Mouse (Mus musculus) ES-Bruce4 (cell line): Measurements from ENCODE around the gene Rgs12. TPM values are rescaled to one million over a fixed set of nuclear protein-coding genes. Genes with fewer than 3 reads are reported as not detected.

Source experiments
- H3K27ac ChIP-seq: 2 replicates; pipeline ENCODE4 v1.5.1; 2012; ENCODE audit warnings: low read length, inconsistent platforms; ENCODE audit not compliant: insufficient read depth
- H3K27me3 ChIP-seq: 2 replicates; pipeline ENCODE4 v1.6.1; 2012; ENCODE audit warnings: mild to moderate bottlenecking, low read length, inconsistent platforms; ENCODE audit not compliant: control insufficient read depth, poor library complexity, insufficient read depth, severe bottlenecking
- H3K36me3 ChIP-seq: 2 replicates; pipeline ENCODE4 v1.6.1; 2012; ENCODE audit warnings: inconsistent platforms, mild to moderate bottlenecking, low read length, moderate library complexity; ENCODE audit not compliant: control insufficient read depth, poor library complexity, insufficient read depth, severe bottlenecking
- H3K4me1 ChIP-seq: one replicate; pipeline ENCODE4 v1.8.1; 2011; ENCODE audit warnings: low read length; ENCODE audit not compliant: control insufficient read depth, insufficient read depth
- H3K4me3 ChIP-seq: 2 replicates; pipeline ENCODE4 v1.5.1; 2011; ENCODE audit warnings: low read depth, mild to moderate bottlenecking, low read length
- H3K9ac ChIP-seq: 2 replicates; pipeline ENCODE4 v1.6.1; 2012; ENCODE audit warnings: low read depth, mild to moderate bottlenecking, inconsistent platforms; ENCODE audit not compliant: poor library complexity, severe bottlenecking
- H3K9me3 ChIP-seq: replicated peaks from 2 replicates; pipeline ENCODE4 v1.6.1; 2012; ENCODE audit warnings: mild to moderate bottlenecking, low read length, inconsistent platforms; ENCODE audit not compliant: control insufficient read depth, poor library complexity, insufficient read depth, severe bottlenecking
- CTCF ChIP-seq: IDR thresholded peaks from one replicate; pipeline ENCODE4 v1.8.1; 2011; ENCODE audit warnings: low read depth, low read length
- EP300 ChIP-seq: IDR thresholded peaks from 2 replicates; pipeline ENCODE4 v1.6.1; 2011; ENCODE audit warnings: low read depth, low read length; ENCODE audit not compliant: insufficient read depth
- POLR2A ChIP-seq: IDR thresholded peaks from one replicate; pipeline ENCODE4 v1.8.1; 2011; ENCODE audit warnings: low read length; ENCODE audit not compliant: insufficient read depth
- polyA plus RNA-seq: library from polyadenylated mRNA; stranded (reverse); fragments of >200 nt; gene quantifications from 2 replicates; pipeline ENCODE4 v1.2.4, GENCODE M21; 2011; ENCODE audit warnings: low read depth; ENCODE audit not compliant: missing spikeins, insufficient read depth, insufficient read length

The Rgs12 gene
- 23.4 and 27.0 TPM in 2 replicates for polyA plus RNA-seq

- Histone ChIP-seq H3K4me3 (peak within 1 kb of the TSS; percentile 92), H3K27me3 (no peaks in the 10 kb centered on the region), H3K9me3 (no peaks in the 10 kb centered on the region), H3K27ac (no peak within 1 kb of the TSS), H3K4me1 (no peaks in the 10 kb centered on the region), H3K9ac (peak within 1 kb of the TSS; percentile 92), H3K36me3 (no peaks in the 10 kb centered on the region)
- TF ChIP-seq CTCF (no peak), EP300 (no peak), POLR2A (no peak)
Measured at GRCm38 (mm10) chr5:34948861-34949760, at the start of gene Rgs12. Gene Rgs12, plus strand, starts transcription at chr5:34949445.

- H3K4me3 ChIP-seq: no peak overlapping the region
- no peak overlapping the region for H3K9ac ChIP-seq
- no peak overlapping the region for H3K27ac ChIP-seq
- TF ChIP-seq EP300 (no peak), CTCF (no peak), POLR2A (no peak)
- peaks cover 21% of the 10 kb centered on the region for H3K36me3 ChIP-seq
- no peaks in the 10 kb centered on the region for H3K27me3 ChIP-seq
- peaks cover 3% of the 10 kb centered on the region for H3K4me1 ChIP-seq
- H3K9me3 ChIP-seq: no peaks in the 10 kb centered on the region
Measured at GRCm38 (mm10) chr5:34899787-34900469, 49.3 kb upstream of the Rgs12 start.

- H3K36me3 ChIP-seq: peaks cover 22% of the 10 kb centered on the region
- no peak overlapping the region for H3K9ac ChIP-seq
- no peaks in the 10 kb centered on the region for H3K9me3 ChIP-seq
Measured at GRCm38 (mm10) chr5:34902371-34902770, 46.9 kb upstream of the Rgs12 start.

GRCm38 (mm10) chr5:34902811-34903385 is 46.3 kb upstream of the Rgs12 start:
- no peaks in the 10 kb centered on the region for H3K9me3 ChIP-seq
- peaks cover 3% of the 10 kb centered on the region for H3K4me1 ChIP-seq
- H3K27ac ChIP-seq: no peak overlapping the region
- H3K27me3 ChIP-seq: no peaks in the 10 kb centered on the region
- H3K4me3 ChIP-seq: no peak overlapping the region
- H3K9ac ChIP-seq: no peak overlapping the region
- no peak for TF ChIP-seq POLR2A
- TF ChIP-seq CTCF: no peak
- no peak for TF ChIP-seq EP300
- peaks cover 22% of the 10 kb centered on the region for H3K36me3 ChIP-seq

More at GRCm38 (mm10) chr5:34902371-34902770, 46.9 kb upstream of the Rgs12 start:
- Histone ChIP-seq H3K27ac (no peak overlapping the region), H3K4me1 (peaks cover 3% of the 10 kb centered on the region), H3K4me3 (no peak overlapping the region), H3K27me3 (no peaks in the 10 kb centered on the region)
- no peak for TF ChIP-seq CTCF
- TF ChIP-seq POLR2A: no peak
- no peak for TF ChIP-seq EP300

GRCm38 (mm10) chr5:34904412-34904811 is 44.8 kb upstream of the Rgs12 start:
- H3K36me3 ChIP-seq: peaks cover 12% of the 10 kb centered on the region
- H3K9ac ChIP-seq: no peak overlapping the region
- H3K27ac ChIP-seq: no peak overlapping the region
- H3K27me3 ChIP-seq: no peaks in the 10 kb centered on the region
- H3K4me3 ChIP-seq: no peak overlapping the region
- H3K4me1 ChIP-seq: peaks cover 3% of the 10 kb centered on the region
- H3K9me3 ChIP-seq: no peaks in the 10 kb centered on the region
- TF ChIP-seq POLR2A (no peak), EP300 (no peak), CTCF (no peak)

GRCm38 (mm10) chr5:34907230-34907629 is 42.0 kb upstream of the Rgs12 start:
- Histone ChIP-seq H3K9me3 (no peaks in the 10 kb centered on the region), H3K27ac (no peak overlapping the region), H3K27me3 (no peaks in the 10 kb centered on the region), H3K36me3 (peaks cover 6% of the 10 kb centered on the region), H3K4me3 (no peak overlapping the region), H3K9ac (no peak overlapping the region), H3K4me1 (peaks cover under 1% of the 10 kb centered on the region)
- TF ChIP-seq EP300: no peak
